Mouse (Mus musculus) olfactory bulb, adult 2 months (tissue): ENCODE data around the gene Mt4.

Experiments used
- CTCF ChIP-seq: fragments of 200-500 bp; IDR thresholded peaks from 2 replicates; pipeline ENCODE4 v1.5.1; 2012; ENCODE audit warnings: low read depth, mild to moderate bottlenecking, low read length, moderate library complexity; ENCODE audit not compliant: insufficient read depth
- POLR2A ChIP-seq: fragments of 200-500 bp; IDR thresholded peaks from 2 replicates; pipeline ENCODE4 v1.6.1; 2012; ENCODE audit warnings: mild to moderate bottlenecking, low read depth, low read length, moderate library complexity; ENCODE audit not compliant: insufficient read depth

GRCm38 (mm10) chr8:94132096-94132495, 4.9 kb upstream of the Mt4 start:
- TF ChIP-seq CTCF = no peak
- no peak for TF ChIP-seq POLR2A
